Mouse (Mus musculus) splenic B cell, adult 2 months (primary cell): ENCODE results near the gene Spred2.
A peak's percentile ranks its signal among the peaks of the same experiment; 100 is the strongest.
"Not testable (repeated sequence)": the region's sequence is repeated elsewhere in the genome, so short reads cannot be mapped to it uniquely, and the experiment has no call there.

Experiments
- DNase-seq: peaks from one replicate; pipeline ENCODE4 v3.0.0-alpha.2; 2011; ENCODE audit warnings: low read depth, low spot score
- H3K27me3 ChIP-seq: 2 replicates; pipeline ENCODE4 v1.6.1; 2012; ENCODE audit warnings: mild to moderate bottlenecking, low read length, moderate library complexity, mixed read lengths; ENCODE audit not compliant: control insufficient read depth, poor library complexity, insufficient read depth, severe bottlenecking
- H3K36me3 ChIP-seq: 2 replicates; pipeline ENCODE4 v1.6.1; 2012; ENCODE audit warnings: mild to moderate bottlenecking, low read length, moderate library complexity, mixed read lengths; ENCODE audit not compliant: control insufficient read depth, poor library complexity, insufficient read depth, severe bottlenecking

The Spred2 gene

GRCm38 (mm10) chr11:20025899-20026298 is 101.7 kb downstream of the Spred2 start:
- Histone ChIP-seq H3K36me3 (no peaks in the 10 kb centered on the region; the same call in 1 of the 2 replicates), H3K27me3 (no peaks in the 10 kb centered on the region)
- DNase-seq = no peak

GRCm38 (mm10) chr11:20027719-20028118 is 103.5 kb downstream of the Spred2 start:
- no peak for DNase-seq
- H3K27me3 ChIP-seq = no peaks in the 10 kb centered on the region
- H3K36me3 ChIP-seq = no peaks in the 10 kb centered on the region

GRCm38 (mm10) chr11:20028396-20028795 is 104.2 kb downstream of the Spred2 start:
- H3K27me3 ChIP-seq = no peaks in the 10 kb centered on the region
- H3K36me3 ChIP-seq = no peaks in the 10 kb centered on the region
- DNase-seq = no peak

GRCm38 (mm10) chr11:20029014-20029413 is 104.8 kb downstream of the Spred2 start:
- no peak for DNase-seq

GRCm38 (mm10) chr11:20030973-20031372 is 106.8 kb downstream of the Spred2 start:
- H3K36me3 ChIP-seq, H3K27me3 ChIP-seq, DNase-seq: not testable (repeated sequence)

More at GRCm38 (mm10) chr11:20029014-20029413, 104.8 kb downstream of the Spred2 start:
- no peaks in the 10 kb centered on the region for H3K36me3 ChIP-seq
- no peaks in the 10 kb centered on the region for H3K27me3 ChIP-seq

GRCm38 (mm10) chr11:20031536-20031935 is 107.4 kb downstream of the Spred2 start:
- no peaks in the 10 kb centered on the region for H3K27me3 ChIP-seq
- DNase-seq = peak; percentile 71
- no peaks in the 10 kb centered on the region for H3K36me3 ChIP-seq

GRCm38 (mm10) chr11:20033541-20034160 is 109.5 kb downstream of the Spred2 start:
- no peaks in the 10 kb centered on the region for H3K36me3 ChIP-seq
- no peaks in the 10 kb centered on the region for H3K27me3 ChIP-seq
- DNase-seq = no peak

GRCm38 (mm10) chr11:20034337-20034947 is 110.3 kb downstream of the Spred2 start:
- Histone ChIP-seq H3K27me3 (no peaks in the 10 kb centered on the region), H3K36me3 (no peaks in the 10 kb centered on the region)
- no peak for DNase-seq

GRCm38 (mm10) chr11:20035343-20035928 is 111.3 kb downstream of the Spred2 start:
- Histone ChIP-seq H3K36me3 (no peaks in the 10 kb centered on the region), H3K27me3 (no peaks in the 10 kb centered on the region)
- no peak for DNase-seq

GRCm38 (mm10) chr11:20035972-20036371 is 111.8 kb downstream of the Spred2 start:
- H3K27me3 ChIP-seq = no peaks in the 10 kb centered on the region
- DNase-seq = no peak
- no peaks in the 10 kb centered on the region for H3K36me3 ChIP-seq

GRCm38 (mm10) chr11:20037739-20038138 is 113.6 kb downstream of the Spred2 start:
- H3K27me3 ChIP-seq = no peaks in the 10 kb centered on the region
- no peak for DNase-seq
- no peaks in the 10 kb centered on the region for H3K36me3 ChIP-seq

- no peak for DNase-seq
- no peaks in the 10 kb centered on the region for H3K27me3 ChIP-seq
- no peaks in the 10 kb centered on the region for H3K36me3 ChIP-seq
Observed at GRCm38 (mm10) chr11:20038723-20039122, 114.5 kb downstream of the Spred2 start.

GRCm38 (mm10) chr11:20041164-20041920 is 117.2 kb downstream of the Spred2 start:
- Histone ChIP-seq H3K36me3 (no peaks in the 10 kb centered on the region), H3K27me3 (no peaks in the 10 kb centered on the region)
- DNase-seq = no peak

GRCm38 (mm10) chr11:20042106-20042505 is 117.9 kb downstream of the Spred2 start:
- DNase-seq = no peak
- no peaks in the 10 kb centered on the region for H3K27me3 ChIP-seq
- H3K36me3 ChIP-seq = no peaks in the 10 kb centered on the region

- peak; percentile 27 for DNase-seq
- H3K27me3 ChIP-seq = no peaks in the 10 kb centered on the region
Observed at GRCm38 (mm10) chr11:20043256-20043655, 119.1 kb downstream of the Spred2 start.

More at GRCm38 (mm10) chr11:20043256-20043655, 119.1 kb downstream of the Spred2 start:
- no peaks in the 10 kb centered on the region for H3K36me3 ChIP-seq
